Mouse (Mus musculus): ENCODE measurements at regions not wholly inside any gene's neighbourhood (a gene's known extent, or its start where the extent isn't known, plus 50 kb on each side); places are given as distances from the start of the nearest gene placed in this dataset.

DNA sequence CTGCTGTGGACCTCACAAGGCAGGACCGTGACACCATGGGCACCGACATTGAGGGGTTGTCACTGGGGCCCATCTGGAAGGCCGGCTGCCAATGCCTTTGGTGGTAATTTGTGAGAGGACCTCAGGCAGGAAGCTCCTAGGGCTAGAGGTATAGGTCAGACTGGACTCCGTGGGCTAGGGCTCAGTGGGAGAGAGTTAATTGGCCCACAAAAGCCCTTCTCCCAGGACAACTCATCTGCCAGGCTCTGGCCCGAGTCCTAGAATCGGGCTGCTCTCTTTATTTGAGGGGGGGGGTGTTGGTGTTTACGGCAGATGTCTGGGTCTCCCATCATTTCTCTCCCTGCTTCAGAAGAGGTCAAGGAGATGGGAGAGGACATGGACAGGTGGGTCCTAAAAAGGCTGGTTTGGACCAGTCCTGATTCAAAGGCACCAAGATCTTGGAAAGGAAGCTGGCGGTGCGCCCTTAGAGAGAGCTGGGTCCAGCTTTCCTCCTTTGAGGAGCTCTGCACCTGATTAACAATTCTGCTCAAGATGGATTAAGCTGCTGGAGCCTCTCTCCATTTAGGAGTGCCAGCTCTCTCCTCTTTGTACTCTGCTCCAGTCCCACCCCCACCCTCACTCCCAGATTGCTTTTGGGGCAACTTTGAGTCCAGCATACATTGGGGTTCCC is 93.5 kb downstream of the Xrcc2 start:
- Histone ChIP-seq H3K4me2 (replicated peaks) (no peak overlapping the region), H3K27ac (replicated peaks) (no peak overlapping the region), H3K4me1 (peaks cover 3% of the 10 kb centered on the region; the same call in 1 of the 2 replicates), H3K9ac (no peak overlapping the region), H3K4me3 (replicated peaks) (no peak overlapping the region), H3K27me3 (no peaks in the 10 kb centered on the region), H3K36me3 (no peaks in the 10 kb centered on the region), H3K9me3 (replicated peaks) (no peaks in the 10 kb centered on the region)
- ATAC-seq (ENCODE audit: insufficient number of reproducible peaks, low FRiP score, low TSS enrichment, low read depth), result no peak
- WGBS, result 85% methylated on average over 9 of the region's 9 CpGs

DNA sequence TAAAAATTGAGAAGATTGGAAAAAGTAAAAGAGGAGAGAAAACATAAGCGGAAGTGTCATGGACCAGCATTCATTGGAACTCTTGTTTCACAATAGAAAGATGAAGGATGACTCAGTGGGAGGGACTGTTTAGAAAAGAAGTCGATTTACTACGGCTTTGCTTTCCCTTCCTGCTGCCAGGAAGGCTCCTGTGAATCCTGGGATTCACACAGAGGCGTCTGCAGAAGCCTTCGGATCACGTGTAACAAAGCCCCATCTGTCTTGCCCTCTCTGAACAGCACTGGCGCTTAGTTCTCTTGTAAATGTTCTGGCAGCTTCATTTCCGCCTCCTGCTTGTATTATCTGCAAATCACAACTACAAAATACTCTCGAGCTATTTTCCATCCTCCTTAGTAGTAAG is 94.0 kb downstream of the Cct8l1 start:
- H3K27ac ChIP-seq (replicated peaks), result 0 out of 2 replicates have a peak overlapping the region, but pooled peaks have one; percentile 44
- WGBS, result 23% methylated on average over 9 of the region's 9 CpGs

DNA sequence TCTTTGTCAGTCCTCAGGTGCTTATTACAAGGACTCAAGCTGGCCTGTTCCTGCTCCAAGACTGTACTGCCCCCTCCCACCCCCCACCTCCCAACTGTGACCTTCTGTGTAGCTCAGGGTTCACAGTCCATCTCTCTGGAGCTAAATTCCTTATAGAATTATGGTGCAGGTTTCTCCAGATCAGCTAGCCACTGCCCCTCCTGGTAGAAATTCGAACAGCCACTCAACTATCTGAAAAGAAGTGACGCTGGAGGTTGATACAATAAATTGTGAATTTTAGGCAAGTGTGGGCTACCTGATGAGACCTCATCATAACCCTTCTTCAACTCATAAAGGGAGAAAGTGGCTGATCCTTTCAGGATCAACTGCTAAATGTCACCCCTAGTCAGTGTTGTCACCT is 86.3 kb downstream of the Cct8l1 start:
- ATAC-seq (ENCODE audit: insufficient number of reproducible peaks, low FRiP score, low TSS enrichment, low read depth), result no peak
- 60% methylated on average over 2 of the region's 2 CpGs for WGBS

More for the DNA sequence above, 94.0 kb downstream of the Cct8l1 start:
- ATAC-seq (ENCODE audit: insufficient number of reproducible peaks, low FRiP score, low TSS enrichment, low read depth), result no peak
- Histone ChIP-seq H3K27me3 (no peaks in the 10 kb centered on the region), H3K4me1 (peaks cover 3% of the 10 kb centered on the region; the same call in 1 of the 2 replicates), H3K36me3 (no peaks in the 10 kb centered on the region), H3K4me3 (replicated peaks) (no peak overlapping the region), H3K4me2 (replicated peaks) (no peak overlapping the region), H3K9ac (no peak overlapping the region), H3K9me3 (replicated peaks) (no peaks in the 10 kb centered on the region)

GRCm38 (mm10) chr5:25599363-25599762 is 83.5 kb downstream of the Cct8l1 start:
- H3K9ac ChIP-seq, result no peak overlapping the region
- no peak for ATAC-seq (ENCODE audit: insufficient number of reproducible peaks, low FRiP score, low TSS enrichment, low read depth)
- no peaks in the 10 kb centered on the region for H3K9me3 ChIP-seq (replicated peaks)
- no peaks in the 10 kb centered on the region for H3K27me3 ChIP-seq
- H3K4me2 ChIP-seq (replicated peaks), result no peak overlapping the region
- no peak overlapping the region for H3K27ac ChIP-seq (replicated peaks)
- H3K4me3 ChIP-seq (replicated peaks), result no peak overlapping the region
- WGBS, result 90% methylated on average over 1 of the region's 1 CpGs
- no peaks in the 10 kb centered on the region for H3K36me3 ChIP-seq
- H3K4me1 ChIP-seq, result no peaks in the 10 kb centered on the region

More for the DNA sequence above, 86.3 kb downstream of the Cct8l1 start:
- no peak overlapping the region for H3K4me2 ChIP-seq (replicated peaks)
- H3K4me1 ChIP-seq, result no peaks in the 10 kb centered on the region
- H3K27me3 ChIP-seq, result no peaks in the 10 kb centered on the region
- no peaks in the 10 kb centered on the region for H3K36me3 ChIP-seq
- H3K4me3 ChIP-seq (replicated peaks), result no peak overlapping the region
- no peak overlapping the region for H3K9ac ChIP-seq
- no peak overlapping the region for H3K27ac ChIP-seq (replicated peaks)
- no peaks in the 10 kb centered on the region for H3K9me3 ChIP-seq (replicated peaks)

DNA sequence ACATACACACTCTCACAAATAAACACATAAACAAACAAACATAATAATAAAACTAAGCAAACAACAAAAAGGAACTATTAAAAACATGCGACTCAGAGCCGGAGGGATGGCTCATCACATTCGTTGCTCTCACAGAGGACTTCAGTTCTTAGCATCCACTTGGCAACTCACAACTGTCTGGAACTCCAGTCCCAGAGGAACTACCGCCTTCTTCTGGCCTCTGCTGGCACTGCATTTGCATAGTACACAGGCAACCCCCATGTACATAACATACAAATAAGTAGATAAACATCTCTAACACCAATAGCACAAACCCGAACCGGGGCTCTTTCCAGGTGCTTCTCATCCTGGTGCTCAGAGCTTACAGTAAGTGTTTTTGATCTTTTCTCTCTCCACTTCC is 81.9 kb downstream of the Cct8l1 start:
- H3K4me2 ChIP-seq (replicated peaks), result no peak overlapping the region
- no peaks in the 10 kb centered on the region for H3K27me3 ChIP-seq
- H3K4me3 ChIP-seq (replicated peaks), result no peak overlapping the region
- H3K4me1 ChIP-seq, result no peaks in the 10 kb centered on the region
- H3K9me3 ChIP-seq (replicated peaks), result no peaks in the 10 kb centered on the region
- H3K9ac ChIP-seq, result no peak overlapping the region
- 89% methylated on average over 6 of the region's 6 CpGs for WGBS
- ATAC-seq (ENCODE audit: insufficient number of reproducible peaks, low FRiP score, low TSS enrichment, low read depth), result no peak
- H3K36me3 ChIP-seq, result no peaks in the 10 kb centered on the region
- H3K27ac ChIP-seq (replicated peaks), result no peak overlapping the region

- H3K4me2 ChIP-seq (replicated peaks), result no peak overlapping the region
- H3K9me3 ChIP-seq (replicated peaks), result no peaks in the 10 kb centered on the region
- no peak overlapping the region for H3K9ac ChIP-seq
- no peak overlapping the region for H3K4me3 ChIP-seq (replicated peaks)
- no peak overlapping the region for H3K27ac ChIP-seq (replicated peaks)
- ATAC-seq (ENCODE audit: insufficient number of reproducible peaks, low FRiP score, low TSS enrichment, low read depth), result no peak
- no peaks in the 10 kb centered on the region for H3K4me1 ChIP-seq
- H3K36me3 ChIP-seq, result no peaks in the 10 kb centered on the region
- H3K27me3 ChIP-seq, result no peaks in the 10 kb centered on the region
These were observed 75.8 kb downstream of the Cct8l1 start for GRCm38 (mm10) chr5:25591709-25592108.
